Mouse (Mus musculus) ES-E14 (cell line): Measurements from ENCODE around the gene Tle2.

Experiments
- CHD2 ChIP-seq: IDR thresholded peaks from 2 replicates; pipeline ENCODE4 v1.6.1; 2014; ENCODE audit warnings: mild to moderate bottlenecking, low read depth, low read length, inconsistent platforms
- HCFC1 ChIP-seq: IDR thresholded peaks from 2 replicates; pipeline ENCODE4 v1.6.1; 2012; ENCODE audit warnings: low read length, inconsistent platforms, borderline replicate concordance; ENCODE audit not compliant: insufficient read depth
- MAFK ChIP-seq: IDR thresholded peaks from 2 replicates; pipeline ENCODE4 v1.6.1; 2014; ENCODE audit warnings: mild to moderate bottlenecking, low read depth, low read length, inconsistent platforms; ENCODE audit not compliant: insufficient read depth
- ZNF384 ChIP-seq: IDR thresholded peaks from 2 replicates; pipeline ENCODE4 v1.6.1; 2012; ENCODE audit warnings: low read depth, low read length, inconsistent platforms

DNA sequence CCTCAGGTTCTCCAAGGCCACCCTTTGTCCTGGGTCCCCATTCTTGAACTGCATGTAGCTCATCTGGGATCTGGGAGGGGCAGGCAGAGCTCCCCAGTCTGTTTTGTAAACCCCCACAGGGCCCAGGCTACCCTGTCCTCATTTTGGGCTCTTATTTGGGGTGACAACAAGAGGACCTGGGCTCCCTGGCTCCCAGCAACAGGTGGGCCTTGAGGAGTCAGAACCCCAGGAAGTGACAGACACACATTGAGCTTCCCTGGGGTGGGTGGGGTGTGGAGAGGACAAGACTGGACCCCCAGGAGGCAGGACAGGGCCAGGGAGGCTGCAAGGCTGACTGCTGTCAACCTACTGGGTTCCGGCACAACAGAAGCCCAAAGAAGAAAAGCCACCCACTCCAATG, 30.7 kb upstream of the Tle2 start:
- TF ChIP-seq CHD2 (no peak), HCFC1 (no peak), ZNF384 (no peak), MAFK (no peak)
